Mouse (Mus musculus) left cerebral cortex, postnatal 10 days (tissue): ENCODE results near the gene Ubl7. TPM values are rescaled to one million over a fixed set of nuclear protein-coding genes. Genes with fewer than 3 reads are reported as not detected.
A peak's percentile ranks its signal among the peaks of the same experiment; 100 is the strongest.

Experiments
- DNase-seq, 2 experiments: peaks; one replicate each; pipeline ENCODE4 v3.0.0; 2021 to 2022; ENCODE audit warnings: low spot score in 2 of 2, mixed read lengths in 1 of 2; ENCODE audit errors: extremely low spot score in 1 of 2
- intact Hi-C: fragments of 180-260 bp; cut with DNase I; formaldehyde crosslinking; loops from one replicate; pipeline ENCODE4 v1.15.1; 2025
- total RNA-seq, 2 experiments: library from RNA; stranded (reverse); gene quantifications; 2 replicates each; pipeline ENCODE4 v1.2.3; 2021

Gene Ubl7
- total RNA-seq, 2 experiments from 2014 or later = 98.2 to 107 TPM

DNA sequence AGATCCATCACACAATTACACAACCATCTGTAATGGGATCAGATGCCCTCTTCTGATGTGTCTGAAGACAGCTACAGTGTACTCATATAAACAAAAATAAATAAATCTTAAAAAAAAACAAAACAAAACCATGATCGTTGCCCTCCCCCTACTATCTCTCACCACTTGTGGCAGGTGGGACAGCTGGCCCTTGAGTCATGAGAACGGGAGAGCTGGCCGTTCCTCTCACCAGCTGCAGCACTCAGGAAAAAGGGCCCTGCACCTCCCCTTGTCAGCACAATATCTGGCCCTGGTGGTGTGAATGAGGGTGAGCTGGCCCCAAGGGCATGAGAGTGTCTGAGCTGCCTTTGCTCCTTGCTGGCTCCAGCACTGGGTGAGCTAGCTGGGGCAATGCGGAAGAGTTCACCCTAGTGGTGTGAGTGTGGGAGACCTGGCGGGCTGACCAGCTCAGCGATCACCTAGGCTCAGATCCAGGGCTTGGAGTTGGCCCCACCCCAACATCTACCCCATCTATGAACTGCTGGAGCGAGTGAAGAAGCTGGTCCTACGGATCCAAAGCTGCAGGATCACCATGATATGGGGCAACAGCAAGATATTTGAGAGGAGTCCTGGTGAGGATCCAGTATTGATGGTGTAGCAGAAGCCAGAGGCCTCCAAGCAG lies 7.1 kb upstream of the Ubl7 start:
- DNase-seq = no peak
- intact Hi-C loops = loop anchor here (5.0 kb wide), 1 partner anchor 126 kb away; no protein-coding TSS in a partner anchor

DNA sequence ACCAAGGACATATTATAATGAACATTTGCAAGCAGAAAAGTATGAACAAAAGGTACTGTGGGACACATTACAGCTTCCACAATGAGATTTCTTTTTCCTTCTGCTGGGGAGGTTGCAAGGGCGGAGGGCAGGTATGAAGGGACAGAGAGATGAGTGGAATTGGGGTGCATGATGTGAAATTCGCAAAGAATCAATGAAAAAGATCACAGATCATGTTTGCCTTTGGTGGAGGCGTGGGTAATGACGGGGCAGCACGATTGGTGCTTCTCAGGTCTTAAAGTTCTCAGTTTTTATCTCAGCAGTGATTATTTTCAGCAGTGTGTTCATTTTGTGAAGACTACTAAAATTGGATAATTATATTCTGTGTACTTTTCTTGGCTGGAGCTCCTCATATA lies 6.5 kb upstream of the Ubl7 start:
- DNase-seq = no peak
- intact Hi-C loops = loop anchor here (5.0 kb wide), 1 partner anchor 127 kb away; no protein-coding TSS in a partner anchor

DNA sequence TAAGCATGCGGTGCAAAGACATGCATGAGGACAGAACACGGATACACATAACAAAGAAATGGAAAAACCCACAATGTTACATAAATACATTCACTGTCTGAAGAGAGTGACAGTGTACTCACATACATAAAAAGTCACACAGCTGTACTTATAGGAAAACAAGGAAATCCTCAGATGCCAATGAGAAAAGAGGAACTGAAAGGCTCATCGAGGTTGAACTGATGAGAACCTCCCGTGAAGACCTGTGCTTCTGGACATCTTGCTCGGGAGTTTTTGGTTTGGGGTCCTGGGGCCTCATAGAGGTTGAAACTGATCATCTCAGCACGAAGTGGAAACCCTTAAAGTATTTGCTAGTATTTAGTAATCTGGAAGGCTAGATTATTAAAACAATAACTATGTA lies 3.6 kb upstream of the Ubl7 start:
- no peak for DNase-seq
- intact Hi-C loops = no loop called here

DNA sequence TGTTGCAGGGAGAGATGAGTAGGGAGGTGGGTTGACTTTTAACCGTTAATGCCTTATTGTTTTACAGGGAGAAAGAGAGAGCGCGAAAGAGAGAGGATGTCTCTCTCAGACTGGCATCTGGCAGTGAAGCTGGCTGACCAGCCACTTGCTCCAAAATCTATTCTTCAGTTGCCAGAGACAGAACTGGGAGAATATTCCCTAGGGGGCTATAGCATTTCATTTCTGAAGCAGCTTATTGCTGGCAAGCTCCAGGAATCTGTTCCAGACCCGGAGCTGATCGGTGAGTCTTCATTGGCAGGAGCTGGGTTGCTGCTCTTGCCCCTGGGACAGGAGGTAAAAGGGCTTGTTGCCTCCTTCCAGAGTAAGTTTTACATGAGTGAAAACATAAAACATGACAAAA lies 1.8 kb downstream of the Ubl7 start:
- intact Hi-C loops = loop anchor here (5.0 kb wide), 2 partner anchors 50 to 150 kb away; no protein-coding TSS in a partner anchor
- no peak for DNase-seq

DNA sequence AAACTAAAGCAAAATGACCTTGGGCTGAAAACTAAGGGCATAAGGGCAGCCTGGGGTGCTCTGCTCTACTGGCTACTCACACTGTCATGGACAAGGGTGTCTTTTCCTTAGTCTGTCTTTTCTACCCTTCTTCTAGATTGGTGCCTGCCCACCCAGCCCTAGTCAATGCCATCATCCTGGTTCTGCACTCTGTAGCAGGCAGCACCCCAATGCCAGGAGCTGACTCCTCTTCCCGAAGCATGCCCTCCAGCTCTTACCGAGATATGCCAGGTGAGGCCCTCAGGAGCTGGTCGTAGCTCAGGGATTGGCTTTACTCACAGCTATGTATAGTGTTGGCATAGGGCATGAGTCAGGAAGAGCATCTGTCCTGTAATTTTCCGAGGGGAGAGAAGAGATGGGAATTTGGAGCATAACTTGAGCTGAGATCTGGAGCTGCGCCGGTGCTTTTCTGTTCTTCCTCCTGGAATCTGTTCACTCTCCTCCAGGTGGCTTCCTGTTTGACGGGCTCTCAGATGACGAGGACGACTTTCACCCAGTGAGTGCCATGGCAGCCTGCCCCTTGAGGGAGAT lies 10.8 kb downstream of the Ubl7 start:
- intact Hi-C loops = no loop called here
- no peak for DNase-seq

DNA sequence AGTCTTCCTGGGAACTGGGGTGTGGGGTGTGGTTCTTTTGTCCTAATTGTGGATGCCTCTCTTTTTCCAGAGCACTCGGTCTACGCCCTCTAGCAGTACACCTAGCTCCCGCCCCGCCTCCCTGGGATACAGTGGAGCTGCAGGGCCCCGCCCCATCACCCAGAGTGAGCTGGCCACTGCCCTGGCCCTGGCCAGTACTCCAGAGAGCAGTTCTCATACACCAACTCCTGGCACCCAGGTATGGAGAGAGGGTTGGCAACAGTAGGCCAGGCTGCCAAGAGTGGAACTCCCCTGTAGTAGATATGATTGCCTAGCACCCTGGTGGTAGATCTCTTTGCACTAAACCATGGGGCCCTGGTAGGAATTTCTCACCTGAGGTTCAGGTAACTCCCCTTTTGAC lies 11.6 kb downstream of the Ubl7 start:
- DNase-seq = no peak
- intact Hi-C loops = no loop called here

DNA sequence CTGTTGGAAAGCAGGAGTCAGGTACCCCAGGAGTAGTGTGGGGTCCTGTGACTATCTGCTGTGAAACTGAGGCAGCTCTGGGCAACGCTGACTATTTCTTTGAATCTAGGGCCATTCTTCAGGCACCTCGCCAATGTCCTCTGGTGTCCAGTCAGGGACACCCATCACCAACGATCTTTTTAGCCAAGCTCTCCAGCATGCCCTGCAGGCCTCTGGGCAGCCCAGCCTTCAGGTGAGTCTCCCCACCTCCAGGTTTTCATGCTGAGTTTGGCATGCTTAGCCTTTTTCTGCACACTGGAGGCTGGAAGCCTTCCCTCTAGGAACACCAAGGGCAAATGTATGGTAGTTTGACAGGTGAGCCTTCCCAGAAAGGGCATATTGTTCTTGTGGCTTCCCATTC lies 12.3 kb downstream of the Ubl7 start:
- no peak for DNase-seq
- intact Hi-C loops = no loop called here

DNA sequence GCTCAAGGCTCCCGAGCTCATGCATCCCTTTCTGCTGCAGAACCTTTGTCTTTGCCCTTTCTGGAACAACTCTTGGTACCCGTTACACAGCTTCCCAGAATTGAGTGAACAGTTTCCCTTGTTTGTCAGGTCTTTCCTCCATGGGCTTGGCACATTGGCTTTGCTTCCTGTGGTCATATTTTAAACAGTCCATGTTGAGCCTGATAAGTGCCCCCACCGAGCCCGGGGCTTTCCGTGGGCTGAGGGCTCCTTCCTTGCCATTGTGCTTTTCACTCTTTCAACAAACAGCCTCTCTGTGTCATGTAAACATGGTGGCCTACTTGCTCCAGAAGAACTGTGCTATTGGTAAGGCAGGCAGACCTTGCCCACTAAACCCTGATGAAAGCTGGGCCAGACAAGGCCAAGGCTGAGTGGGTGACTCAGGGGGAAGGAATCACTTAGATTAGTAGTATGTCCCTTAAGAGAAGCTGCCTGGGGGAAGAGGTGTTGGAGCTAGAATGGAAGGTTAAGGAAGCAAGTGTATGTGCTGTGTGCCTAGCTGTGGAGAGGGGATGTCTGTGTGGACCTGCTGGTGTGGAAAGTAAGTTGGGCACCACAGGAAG lies 20.5 kb downstream of the Ubl7 start:
- DNase-seq = no peak
- intact Hi-C loops = loop anchor here (10.0 kb wide), 1 partner anchor 274 kb away; the partner anchor contains the start of genes Islr and Islr2

DNA sequence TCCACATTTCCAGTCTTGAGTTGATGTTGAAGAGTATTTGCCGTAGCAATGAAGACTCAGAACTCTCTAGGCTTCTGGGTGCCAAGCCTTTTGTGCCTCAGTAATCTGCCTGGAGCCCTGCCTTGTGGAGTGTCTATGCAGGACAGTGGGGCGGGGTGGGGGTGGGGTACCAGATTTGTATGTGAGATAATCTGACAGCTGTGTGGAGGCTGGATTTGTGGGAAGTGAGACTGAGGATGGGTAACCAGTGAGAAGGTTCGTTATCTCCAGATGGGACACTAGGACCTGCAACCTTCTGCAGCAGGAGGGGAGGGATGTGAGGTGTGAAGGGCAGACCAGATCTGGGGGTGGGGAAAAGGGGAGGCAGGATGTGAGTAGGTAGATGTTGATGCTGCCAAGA lies 21.5 kb downstream of the Ubl7 start:
- no peak for DNase-seq
- intact Hi-C loops = loop anchor here (10.0 kb wide), 1 partner anchor 273 kb away; the partner anchor contains the start of genes Islr and Islr2

DNA sequence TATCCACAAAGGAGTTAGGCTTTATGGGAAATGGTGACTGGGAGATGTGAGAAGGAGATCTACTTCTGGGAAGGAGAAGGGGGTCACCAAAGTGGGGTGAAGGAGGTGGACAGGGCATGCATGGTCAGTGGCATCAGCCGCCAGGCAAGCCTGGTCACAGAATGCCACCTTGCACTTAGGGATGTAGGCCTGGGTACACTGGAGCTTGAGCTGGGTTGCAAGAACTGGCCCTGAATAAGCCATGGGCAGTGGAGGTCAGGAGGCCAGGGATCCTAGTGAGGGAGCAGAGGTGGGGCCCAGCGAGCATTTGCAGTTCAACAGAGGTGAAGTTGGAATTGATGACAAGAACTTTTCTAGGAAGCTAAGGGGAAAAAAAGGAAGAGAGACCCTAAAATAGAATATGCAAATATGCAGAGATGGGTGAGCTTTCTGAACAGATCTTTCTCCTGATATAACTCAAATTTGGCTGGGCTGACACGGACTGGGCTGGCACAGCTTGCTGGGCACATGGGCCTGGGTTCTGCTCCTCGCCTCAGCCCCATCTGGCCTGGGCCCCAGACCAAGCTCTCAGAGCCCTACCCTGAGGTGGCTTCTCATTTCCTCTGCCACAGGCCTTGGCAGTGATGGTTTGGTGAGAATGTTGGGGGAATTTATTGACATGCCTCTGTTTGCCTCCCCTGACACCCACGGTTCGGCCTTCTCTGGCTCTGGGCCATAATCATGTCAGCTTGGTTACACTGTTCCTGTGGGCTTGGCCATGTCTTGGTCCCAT lies 22.2 kb downstream of the Ubl7 start:
- DNase-seq = peak; percentile 62 to 66
- intact Hi-C loops = loop anchor here (10.0 kb wide), 1 partner anchor 272 kb away; the partner anchor contains the start of genes Islr and Islr2

DNA sequence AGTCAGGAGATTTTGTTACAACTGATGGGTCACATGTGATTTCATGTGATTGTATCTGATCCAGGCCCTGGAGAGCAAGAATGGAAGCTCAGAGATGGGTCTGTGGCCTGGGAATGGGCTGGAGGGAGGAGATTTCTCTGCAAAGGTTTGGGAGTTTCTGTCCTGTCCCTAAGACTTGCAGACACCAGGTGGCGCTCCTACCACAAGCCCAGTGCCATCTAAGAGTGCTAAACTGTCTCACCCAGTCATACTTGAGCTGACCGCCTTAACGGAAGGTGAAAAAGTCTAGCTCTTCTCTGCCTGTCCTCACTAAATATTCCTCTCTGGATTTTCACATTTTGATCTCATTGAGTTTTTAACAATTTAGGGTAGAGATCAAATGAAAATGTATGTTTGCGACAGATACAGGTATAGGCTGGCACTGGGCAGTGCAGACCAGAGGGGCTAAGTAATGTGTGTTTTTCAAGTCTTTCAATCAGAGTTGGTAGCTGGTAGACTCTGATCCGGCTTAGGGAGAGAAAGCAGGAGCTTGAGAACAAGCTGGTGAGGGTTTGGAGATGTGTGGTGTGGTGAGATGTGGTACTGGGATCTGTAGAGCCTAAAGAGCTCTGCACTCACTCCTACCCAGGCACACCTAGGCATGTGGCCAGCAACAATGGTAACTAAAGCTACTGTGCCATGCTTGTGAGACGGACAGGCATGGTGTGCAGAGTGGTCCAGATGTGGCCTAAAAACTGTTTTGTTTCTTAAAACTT lies 25.1 kb downstream of the Ubl7 start:
- intact Hi-C loops = loop anchor here (1.0 to 10.0 kb wide), 2 partner anchors 62 to 269 kb away; partner anchors contain the start of genes Islr and Islr2
- DNase-seq = peak; percentile 82 to 90

DNA sequence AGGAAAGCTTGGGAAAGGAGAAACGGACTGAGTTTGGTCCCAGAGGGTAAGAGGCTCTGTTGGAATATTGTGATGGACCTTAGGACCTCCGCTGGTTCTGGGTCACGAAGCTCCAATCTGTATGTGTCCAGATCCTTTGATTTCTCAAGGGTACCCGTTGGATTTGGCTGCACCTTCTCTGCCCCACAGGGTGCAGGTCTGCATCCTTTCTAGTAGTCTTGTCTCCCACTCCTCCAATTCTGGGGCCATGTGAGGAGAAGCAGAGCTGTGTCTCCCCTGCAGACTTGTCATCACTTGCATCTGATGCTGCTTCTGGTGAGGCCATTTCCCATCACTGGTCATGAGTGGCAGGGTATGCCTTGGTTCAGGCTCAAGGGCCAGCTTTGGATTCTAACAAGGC lies 26.4 kb downstream of the Ubl7 start:
- intact Hi-C loops = loop anchor here (10.0 kb wide), 1 partner anchor 268 kb away; the partner anchor contains the start of genes Islr and Islr2
- DNase-seq = no peak

DNA sequence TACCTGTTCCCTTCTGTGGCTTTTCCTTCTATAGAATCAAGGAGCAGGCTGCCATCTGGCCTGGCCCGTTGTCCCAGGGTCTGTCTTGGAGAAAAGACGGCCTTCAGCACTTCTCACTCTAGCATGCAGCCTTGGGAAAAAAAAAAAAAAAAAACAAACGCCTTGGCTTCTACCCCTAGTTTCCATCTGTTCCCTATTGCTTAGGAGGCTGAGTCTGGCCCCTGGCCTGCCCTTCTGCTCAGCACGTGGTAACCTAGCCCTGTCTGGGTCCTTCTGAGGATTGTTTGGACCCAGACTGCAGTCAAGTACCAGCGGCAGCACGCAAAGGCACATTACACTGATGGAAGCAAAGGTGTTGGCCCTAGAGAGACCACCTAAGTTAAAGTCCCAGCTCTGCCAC lies 26.9 kb downstream of the Ubl7 start:
- intact Hi-C loops = loop anchor here (10.0 kb wide), 1 partner anchor 267 kb away; the partner anchor contains the start of genes Islr and Islr2
- DNase-seq = no peak

DNA sequence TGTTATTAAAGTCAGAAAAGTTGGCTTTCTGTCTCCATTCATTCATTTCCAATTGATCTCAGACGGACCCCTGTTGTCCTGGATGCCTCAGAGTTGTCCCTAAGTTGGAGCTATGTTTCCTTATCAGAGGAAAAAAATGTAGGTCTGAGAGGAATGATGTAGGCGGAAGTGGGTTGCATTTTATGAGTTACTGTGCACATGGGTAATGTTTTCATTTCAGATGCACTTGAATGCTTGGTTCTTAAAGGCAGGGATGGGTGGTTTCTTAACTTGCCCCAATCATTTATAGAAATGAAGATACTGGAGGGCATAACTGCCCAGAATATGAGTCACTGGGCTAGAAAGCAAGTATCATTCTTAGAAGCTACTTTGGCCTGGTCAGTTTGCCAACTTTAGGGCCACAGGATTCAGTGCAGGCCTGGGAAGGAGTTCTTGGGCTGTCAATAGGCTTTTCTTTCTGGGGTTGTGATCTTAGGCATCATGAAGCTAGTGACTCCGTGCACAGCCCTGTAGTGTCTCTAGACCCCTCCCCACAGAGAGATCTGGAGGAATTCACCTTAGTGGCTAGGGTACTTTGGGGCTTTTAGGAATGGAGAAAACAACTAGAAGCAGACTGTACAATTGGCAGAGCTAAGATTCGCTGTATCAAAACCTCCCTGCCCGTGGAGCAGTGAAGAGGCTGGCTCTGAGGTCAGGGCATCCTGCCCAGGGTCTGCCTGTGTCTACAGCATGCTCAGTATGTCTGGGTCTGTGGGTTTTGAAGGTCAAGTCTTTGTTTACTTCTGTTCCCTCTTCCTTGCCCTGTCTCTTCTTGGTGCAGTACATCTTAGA lies 27.7 kb downstream of the Ubl7 start:
- intact Hi-C loops = loop anchor here (10.0 kb wide), 1 partner anchor 266 kb away; the partner anchor contains the start of genes Islr and Islr2
- no peak for DNase-seq

DNA sequence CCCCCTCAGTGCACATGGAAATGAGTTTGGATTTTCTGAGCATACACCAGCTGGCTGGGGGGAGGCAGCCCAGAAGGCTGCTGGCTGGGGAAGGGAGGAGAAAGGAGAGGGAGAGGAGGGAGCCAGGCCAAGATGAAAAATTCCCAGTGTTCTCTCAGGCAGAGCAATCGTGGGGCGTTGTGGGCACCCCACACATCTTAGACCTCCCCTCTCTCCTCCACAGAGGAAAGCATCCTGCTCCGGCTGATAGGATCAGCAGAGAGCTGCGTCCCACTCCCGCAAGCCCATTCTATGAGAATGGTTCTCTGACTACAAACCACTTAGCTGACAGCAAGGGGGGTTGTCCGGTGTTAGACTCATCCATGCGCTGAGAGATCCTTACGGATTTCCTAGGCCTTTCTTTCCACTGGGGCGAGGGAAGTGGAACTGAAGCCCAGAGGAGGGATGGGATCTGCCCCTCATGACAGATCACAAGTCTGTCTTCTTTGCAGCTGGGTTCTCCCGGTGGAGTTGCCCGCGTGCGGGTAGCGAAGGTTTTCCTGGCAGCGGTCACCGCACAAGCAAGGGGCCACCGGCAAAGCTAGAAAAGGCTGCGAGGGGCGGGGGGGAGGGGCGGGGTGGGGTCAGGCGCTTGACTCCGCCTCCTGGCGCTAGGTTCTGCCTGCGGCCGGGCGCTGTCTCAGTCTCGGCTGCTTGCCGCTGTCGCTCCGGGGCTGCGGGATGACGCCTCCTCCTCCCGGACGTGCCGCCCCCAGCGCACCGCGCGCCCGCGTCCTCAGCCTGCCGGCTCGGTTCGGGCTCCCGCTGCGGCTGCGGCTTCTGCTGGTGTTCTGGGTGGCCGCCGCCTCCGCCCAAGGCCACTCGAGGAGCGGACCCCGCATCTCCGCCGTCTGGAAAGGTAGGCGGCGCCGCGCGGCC lies 28.9 kb downstream of the Ubl7 start, which contains the start of gene Sema7a:
TSS of gene Sema7a (plus strand) at position 682 of the 918 bp plus-strand sequence.
- peak; percentile 69 to 90 for DNase-seq
- intact Hi-C loops = loop anchor here (10.0 kb wide), 1 partner anchor 265 kb away; the partner anchor contains the start of genes Islr and Islr2

DNA sequence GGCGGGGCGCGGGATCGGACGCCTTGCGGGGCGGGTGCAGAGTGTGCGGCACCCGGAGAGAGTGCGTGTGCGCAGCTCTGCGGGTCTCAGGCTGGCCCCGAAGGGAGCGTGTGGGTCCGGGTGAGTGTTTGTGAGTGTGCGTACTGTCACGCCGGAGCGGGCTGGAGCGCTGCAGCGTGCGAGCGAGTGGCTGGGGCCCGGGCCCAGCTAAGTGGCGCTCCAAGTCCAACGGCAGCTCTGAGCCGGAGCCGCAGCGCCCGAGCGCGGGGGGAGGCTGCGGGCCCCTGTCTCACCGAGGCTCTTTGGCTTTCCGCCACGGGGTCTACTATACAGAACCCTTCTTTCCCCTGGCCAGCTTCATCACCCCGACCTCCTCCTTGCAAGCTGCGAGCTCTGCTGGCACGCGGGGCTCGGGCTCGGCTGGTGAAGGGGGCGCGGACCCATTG lies 29.6 kb downstream of the Ubl7 start:
- peak in 1 of 2 experiments; percentile 71 for DNase-seq
- intact Hi-C loops = no loop called here
